Mouse (Mus musculus): ENCODE data around the gene Sdf2. TPM values are rescaled to one million over a fixed set of nuclear protein-coding genes. Genes with fewer than 3 reads are reported as not detected.
"Not testable (repeated sequence)": the region's sequence is repeated elsewhere in the genome, so short reads cannot be mapped to it uniquely, and the experiment has no call there.

Gene Sdf2
- polyA plus RNA-seq, 1 experiment from 2014 or later = 81.9 TPM

DNA sequence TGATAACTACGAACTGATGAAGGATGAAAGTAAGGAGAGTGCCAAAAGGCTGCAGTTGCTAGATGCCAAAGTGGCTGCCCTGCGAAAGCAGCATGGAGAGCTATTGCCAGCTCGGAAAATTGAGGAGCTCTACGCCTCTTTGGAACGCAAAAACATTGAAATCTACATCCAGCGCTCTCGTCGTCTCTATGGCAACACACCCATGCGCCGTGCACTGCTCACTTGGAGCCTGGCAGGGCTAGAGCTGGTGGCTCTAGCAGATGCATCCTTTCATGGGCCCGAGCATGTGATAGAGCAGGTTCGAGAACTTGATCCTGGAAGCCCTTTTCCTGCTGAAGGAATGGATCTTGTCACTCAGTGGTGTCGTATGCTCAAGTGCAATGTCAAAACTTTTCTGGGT is 26.4 kb downstream of the Sdf2 start:
- no peaks in the 10 kb centered on the region for H3K9me3 ChIP-seq
- H3K27ac ChIP-seq = no peak overlapping the region
- WGBS = 89% methylated on average over 13 of the region's 13 CpGs
- H3K4me3 ChIP-seq = no peak overlapping the region
- H3K36me3 ChIP-seq = peaks cover 95% of the 10 kb centered on the region
- no peak overlapping the region for H3K4me2 ChIP-seq
- no peaks in the 10 kb centered on the region for H3K4me1 ChIP-seq
- H3K9ac ChIP-seq = no peak overlapping the region
- H3K27me3 ChIP-seq = no peaks in the 10 kb centered on the region
- no peak for ATAC-seq (ENCODE audit: insufficient number of reproducible peaks, insufficient read depth, low FRiP score, low TSS enrichment, low read depth)

GRCm38 (mm10) chr11:78275596-78275995 is 30.1 kb downstream of the Sdf2 start:
- Histone ChIP-seq H3K9me3 (no peaks in the 10 kb centered on the region), H3K9ac (no peak overlapping the region), H3K4me2 (no peak overlapping the region), H3K27me3 (no peaks in the 10 kb centered on the region), H3K4me3 (no peak overlapping the region), H3K36me3 (peaks cover 97% of the 10 kb centered on the region), H3K27ac (no peak overlapping the region), H3K4me1 (no peaks in the 10 kb centered on the region)
- WGBS = 100% methylated on average over 1 of the region's 1 CpGs
- ATAC-seq (ENCODE audit: insufficient number of reproducible peaks, insufficient read depth, low FRiP score, low TSS enrichment, low read depth) = no peak

DNA sequence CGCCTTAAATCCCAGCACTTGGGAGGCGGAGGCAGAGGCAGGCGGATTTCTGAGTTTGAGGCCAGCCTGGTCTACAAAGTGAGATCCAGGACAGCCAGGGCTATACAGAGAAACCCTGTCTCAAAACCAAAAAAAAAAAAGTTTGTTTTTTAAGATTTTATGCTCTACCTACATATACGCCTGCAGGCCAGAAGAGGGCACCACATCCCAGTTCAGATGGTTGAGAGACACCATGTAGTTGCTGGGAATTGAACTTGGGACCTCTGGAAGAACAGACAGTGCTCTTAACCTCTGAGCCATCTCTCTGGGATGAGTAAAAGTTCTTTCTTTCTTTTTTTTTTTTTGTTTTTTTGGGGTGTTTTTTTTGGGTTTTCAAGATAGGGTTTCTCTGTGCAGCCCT is 30.6 kb downstream of the Sdf2 start:
- ATAC-seq (ENCODE audit: insufficient number of reproducible peaks, insufficient read depth, low FRiP score, low TSS enrichment, low read depth); H3K27ac ChIP-seq; H3K27me3 ChIP-seq; H3K4me3 ChIP-seq; H3K4me2 ChIP-seq; H3K9me3 ChIP-seq; H3K9ac ChIP-seq; H3K4me1 ChIP-seq: not testable (repeated sequence)
- peaks cover 98% of the 10 kb centered on the region for H3K36me3 ChIP-seq
- 93% methylated on average over 4 of the region's 4 CpGs for WGBS

DNA sequence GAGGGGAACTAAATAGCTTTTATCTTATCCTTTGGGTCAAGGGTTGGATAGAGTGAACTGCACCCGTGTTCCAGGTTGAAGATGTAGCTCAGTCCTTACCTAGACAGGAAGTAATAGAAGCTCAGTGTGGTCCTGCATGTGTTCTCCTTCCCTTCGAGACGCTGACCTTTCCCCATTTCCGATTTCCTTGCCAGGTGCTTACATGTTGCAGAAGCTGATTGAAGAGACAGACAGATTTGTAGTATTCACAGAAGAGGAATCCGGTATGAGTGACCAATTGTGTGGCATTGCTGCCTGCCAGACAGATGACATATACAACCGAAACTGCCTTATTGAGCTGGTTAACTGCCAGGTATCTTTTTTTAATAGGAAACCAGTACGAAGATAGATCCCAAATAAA is 33.3 kb downstream of the Sdf2 start:
- 85% methylated on average over 7 of the region's 7 CpGs for WGBS
- Histone ChIP-seq H3K27ac (no peak overlapping the region), H3K9ac (no peak overlapping the region), H3K9me3 (no peaks in the 10 kb centered on the region), H3K4me3 (no peak overlapping the region), H3K4me2 (no peak overlapping the region), H3K27me3 (no peaks in the 10 kb centered on the region), H3K36me3 (peaks cover 97% of the 10 kb centered on the region), H3K4me1 (no peaks in the 10 kb centered on the region)
- no peak for ATAC-seq (ENCODE audit: insufficient number of reproducible peaks, insufficient read depth, low FRiP score, low TSS enrichment, low read depth)

GRCm38 (mm10) chr11:78279586-78279985 is 34.0 kb downstream of the Sdf2 start:
- Histone ChIP-seq H3K27ac (no peak overlapping the region), H3K36me3 (peaks cover 97% of the 10 kb centered on the region), H3K4me3 (no peak overlapping the region), H3K4me2 (no peak overlapping the region), H3K4me1 (no peaks in the 10 kb centered on the region), H3K27me3 (no peaks in the 10 kb centered on the region), H3K9ac (no peak overlapping the region), H3K9me3 (no peaks in the 10 kb centered on the region)
- no peak for ATAC-seq (ENCODE audit: insufficient number of reproducible peaks, insufficient read depth, low FRiP score, low TSS enrichment, low read depth)
- WGBS = 89% methylated on average over 4 of the region's 4 CpGs

DNA sequence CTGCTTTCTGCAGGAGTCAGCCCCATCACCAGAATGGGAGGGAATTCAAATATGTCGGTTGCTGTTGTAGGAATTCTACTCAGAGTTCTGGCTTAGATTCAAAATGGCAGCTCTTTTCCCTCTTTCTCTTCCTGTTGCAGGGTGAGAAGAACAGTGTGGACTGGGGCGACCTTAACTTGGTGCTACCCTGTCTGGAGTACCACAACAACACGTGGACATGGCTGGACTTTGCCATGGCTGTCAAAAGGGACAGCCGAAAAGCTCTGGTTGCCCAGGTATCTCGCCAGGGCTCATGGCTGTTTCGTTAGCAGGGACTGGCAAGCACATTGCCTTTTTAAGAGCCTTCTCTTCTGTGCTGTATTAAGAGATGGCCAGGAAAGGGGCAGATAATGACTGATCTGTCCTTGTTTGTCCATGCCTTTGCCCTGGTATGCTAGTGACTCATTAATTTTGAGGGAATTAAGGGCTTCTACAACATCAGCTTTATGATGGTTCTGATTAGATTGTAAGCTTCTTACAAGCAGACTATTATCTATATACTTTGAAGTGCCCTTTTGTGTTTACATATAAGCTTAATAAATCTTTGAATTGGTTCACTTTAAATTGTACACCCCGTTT is 43.7 kb downstream of the Sdf2 start:
- Histone ChIP-seq H3K4me2 (no peak overlapping the region), H3K9me3 (no peaks in the 10 kb centered on the region), H3K9ac (no peak overlapping the region), H3K27ac (no peak overlapping the region), H3K36me3 (peaks cover 82% of the 10 kb centered on the region), H3K27me3 (no peaks in the 10 kb centered on the region), H3K4me3 (no peak overlapping the region), H3K4me1 (no peaks in the 10 kb centered on the region)
- ATAC-seq (ENCODE audit: insufficient number of reproducible peaks, insufficient read depth, low FRiP score, low TSS enrichment, low read depth) = no peak
- WGBS = 93% methylated on average over 7 of the region's 7 CpGs

- Histone ChIP-seq H3K4me3 (no peak within 1 kb of the TSS), H3K4me2 (no peak within 1 kb of the TSS), H3K9ac (no peak within 1 kb of the TSS), H3K27ac (no peak within 1 kb of the TSS), H3K9me3 (no peaks in the 10 kb centered on the region), H3K4me1 (no peaks in the 10 kb centered on the region), H3K27me3 (no peaks in the 10 kb centered on the region), H3K36me3 (peaks cover 68% of the 10 kb centered on the region)
- 90% methylated on average over 4 of the region's 4 CpGs for WGBS
- ATAC-seq (ENCODE audit: insufficient number of reproducible peaks, insufficient read depth, low FRiP score, low TSS enrichment, low read depth) = no peak
Measured at GRCm38 (mm10) chr11:78290654-78291053, 45.1 kb downstream of the Sdf2 start, which contains the start of gene BC030499. Gene BC030499, plus strand, starts transcription at chr11:78290841.

- 96% methylated on average over 6 of the region's 6 CpGs for WGBS
- Histone ChIP-seq H3K4me1 (no peaks in the 10 kb centered on the region), H3K27me3 (no peaks in the 10 kb centered on the region), H3K9ac (no peak overlapping the region), H3K36me3 (peaks cover 33% of the 10 kb centered on the region), H3K4me3 (no peak overlapping the region), H3K4me2 (no peak overlapping the region), H3K27ac (no peak overlapping the region), H3K9me3 (no peaks in the 10 kb centered on the region)
- ATAC-seq (ENCODE audit: insufficient number of reproducible peaks, insufficient read depth, low FRiP score, low TSS enrichment, low read depth) = no peak
Measured at GRCm38 (mm10) chr11:78294585-78294984, 49.0 kb downstream of the Sdf2 start.

- no peak for ATAC-seq (ENCODE audit: insufficient number of reproducible peaks, insufficient read depth, low FRiP score, low TSS enrichment, low read depth)
- peak overlapping the region; percentile 77 for H3K9ac ChIP-seq
- H3K27ac ChIP-seq = peak overlapping the region; percentile 62; the same call in 1 of the 2 replicates
- no peaks in the 10 kb centered on the region for H3K9me3 ChIP-seq
- H3K4me3 ChIP-seq = peak overlapping the region; percentile 73
- peaks cover 26% of the 10 kb centered on the region for H3K36me3 ChIP-seq
- no peaks in the 10 kb centered on the region for H3K27me3 ChIP-seq
- H3K4me1 ChIP-seq = peaks cover 13% of the 10 kb centered on the region
- 56% methylated on average over 7 of the region's 7 CpGs for WGBS
- H3K4me2 ChIP-seq = peak overlapping the region; percentile 74
Measured at GRCm38 (mm10) chr11:78300917-78301316, 55.4 kb downstream of the Sdf2 start.

DNA sequence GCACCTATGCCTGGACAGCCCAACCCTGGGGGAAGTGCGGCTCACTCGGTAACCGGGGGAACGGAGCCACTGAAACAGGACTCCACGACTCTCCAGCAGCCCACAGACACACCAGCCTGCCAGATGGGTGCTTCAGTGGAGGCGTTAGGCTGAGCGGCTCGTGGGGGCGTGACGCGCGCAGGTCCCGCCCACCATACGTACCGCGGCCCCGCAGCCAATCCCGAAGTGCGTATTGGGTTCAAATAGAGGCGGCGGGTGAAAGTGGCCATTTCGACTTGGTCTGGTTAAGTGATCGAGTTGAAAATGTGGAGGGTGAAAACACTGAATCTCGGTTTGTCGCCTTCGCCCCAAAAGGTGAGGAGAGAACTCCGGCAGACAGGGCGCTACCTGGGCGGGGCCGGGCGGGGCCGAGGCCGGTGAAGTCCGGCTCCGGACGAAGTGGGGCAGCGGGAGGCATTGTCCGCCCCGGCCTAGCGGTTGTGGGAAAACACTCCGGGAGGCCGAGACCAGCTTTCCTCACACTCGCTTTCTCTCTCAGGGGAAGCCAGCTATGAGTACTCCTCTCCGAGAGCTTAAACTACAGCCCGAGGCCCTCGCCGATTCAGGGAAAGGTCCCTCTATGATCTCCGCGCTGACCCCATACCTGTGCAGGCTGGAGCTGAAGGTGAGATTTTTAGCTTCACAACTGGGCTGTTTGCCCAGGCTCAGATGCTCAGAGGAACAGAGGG is 56.0 kb downstream of the Sdf2 start, which contains the start of gene Spag5:
Gene Spag5 (plus strand): TSS at position 173 of the 728 bp plus-strand sequence.
- peak; percentile 98 for ATAC-seq (ENCODE audit: insufficient number of reproducible peaks, insufficient read depth, low FRiP score, low TSS enrichment, low read depth)
- H3K4me3 ChIP-seq = peak within 1 kb of the TSS; percentile 73
- no peaks in the 10 kb centered on the region for H3K27me3 ChIP-seq
- peaks cover 31% of the 10 kb centered on the region for H3K36me3 ChIP-seq
- peak within 1 kb of the TSS; percentile 77 for H3K9ac ChIP-seq
- peaks cover 13% of the 10 kb centered on the region for H3K4me1 ChIP-seq
- H3K27ac ChIP-seq = peak within 1 kb of the TSS; percentile 75
- WGBS = under 1% methylated on average over 49 of the region's 49 CpGs
- H3K9me3 ChIP-seq = no peaks in the 10 kb centered on the region
- H3K4me2 ChIP-seq = peak within 1 kb of the TSS; percentile 74
